Mouse (Mus musculus) forebrain, embryonic 16.5 days (tissue): Measurements from ENCODE around the gene Gsdma. TPM values are rescaled to one million over a fixed set of nuclear protein-coding genes. Genes with fewer than 3 reads are reported as not detected.
"Not testable (repeated sequence)": the region's sequence is repeated elsewhere in the genome, so short reads cannot be mapped to it uniquely, and the experiment has no call there.

Source experiments
- ATAC-seq: fragments of 200-750 bp; cut with Nextera tagmentation; 2 replicates; pipeline ENCODE4 v1.8.0; 2017; ENCODE audit warnings: mild to moderate bottlenecking, moderate library complexity
- H3K27ac ChIP-seq: fragments of 300-500 bp; sonication (generic); 2 replicates; pipeline ENCODE4 v1.5.1; 2014; ENCODE audit warnings: low read length, control low read depth
- H3K27me3 ChIP-seq: fragments of 300-500 bp; sonication (generic); replicated peaks from 2 replicates; pipeline ENCODE4 v1.6.1; 2014; ENCODE audit warnings: low read length; ENCODE audit not compliant: control insufficient read depth, insufficient read depth
- H3K36me3 ChIP-seq: fragments of 300-500 bp; sonication (generic); 2 replicates; pipeline ENCODE4 v1.6.1; 2014; ENCODE audit not compliant: control insufficient read depth, insufficient read depth
- H3K4me1 ChIP-seq: fragments of 300-500 bp; sonication (generic); replicated peaks from 2 replicates; pipeline ENCODE4 v1.6.1; 2014; ENCODE audit warnings: low read length; ENCODE audit not compliant: control insufficient read depth, insufficient read depth
- H3K4me2 ChIP-seq: fragments of 300-500 bp; sonication (generic); 2 replicates; pipeline ENCODE4 v1.6.1; 2014; ENCODE audit warnings: mild to moderate bottlenecking, low read length, control low read depth
- H3K4me3 ChIP-seq: fragments of 300-500 bp; sonication (generic); replicated peaks from 2 replicates; pipeline ENCODE4 v1.5.1; 2014; ENCODE audit warnings: mild to moderate bottlenecking, low read length, control low read depth
- H3K9ac ChIP-seq: fragments of 300-500 bp; sonication (generic); replicated peaks from 2 replicates; pipeline ENCODE4 v1.6.1; 2014; ENCODE audit warnings: low read depth, low read length, control low read depth
- H3K9me3 ChIP-seq: fragments of 300-500 bp; sonication (generic); 2 replicates; pipeline ENCODE4 v1.6.1; 2016; ENCODE audit warnings: low read length; ENCODE audit not compliant: control insufficient read depth
- WGBS: fragments of 180-500 bp; shearing (Covaris S2); extraction: QIAGEN DNeasy Blood & Tissue Kit; methylation state at CpG from one replicate; pipeline ENCODE4 v1.1.7; 2014; 5-methylcytosine and 5-hydroxymethylcytosine counted together
- polyA plus RNA-seq: library from polyadenylated mRNA; unstranded; fragments of >200 nt; fragmentation: Nextera tagmentation; extraction: Ambion mirVana; gene quantifications from 2 replicates; pipeline ENCODE4 v1.2.1, GENCODE M21; 2015

Gsdma gene
- not detected in 2 replicates for polyA plus RNA-seq

- Histone ChIP-seq H3K9me3 (no peaks in the 10 kb centered on the region), H3K9ac (no peak within 1 kb of the TSS), H3K4me3 (no peak within 1 kb of the TSS), H3K36me3 (no peaks in the 10 kb centered on the region), H3K4me2 (no peak within 1 kb of the TSS), H3K27me3 (peaks cover 6% of the 10 kb centered on the region; the same call in 1 of the 2 replicates), H3K27ac (no peak within 1 kb of the TSS), H3K4me1 (0 out of 2 replicates have a peak, but pooled peaks cover 2% of the 10 kb centered on the region)
- 29% methylated on average over 4 of the region's 4 CpGs for WGBS
- no peak for ATAC-seq
Measured at GRCm38 (mm10) chr11:98664091-98664490, at the start of gene Gsdma. Gsdma (plus strand) TSS chr11:98664351.

- Histone ChIP-seq H3K36me3 (no peaks in the 10 kb centered on the region), H3K27ac (no peak overlapping the region)
- WGBS: 94% methylated on average over 13 of the region's 13 CpGs
Measured at GRCm38 (mm10) chr11:98620791-98621190, 43.4 kb upstream of the Gsdma start.

GRCm38 (mm10) chr11:98623981-98624380, 40.2 kb upstream of the Gsdma start:
- not testable (repeated sequence) for H3K9me3 ChIP-seq, H3K27ac ChIP-seq, H3K4me3 ChIP-seq, H3K4me2 ChIP-seq, ATAC-seq, H3K36me3 ChIP-seq, H3K27me3 ChIP-seq, H3K4me1 ChIP-seq, H3K9ac ChIP-seq
- WGBS: 85% methylated on average over 6 of the region's 6 CpGs

More at GRCm38 (mm10) chr11:98620791-98621190, 43.4 kb upstream of the Gsdma start:
- ATAC-seq: no peak
- Histone ChIP-seq H3K4me3 (no peak overlapping the region), H3K9me3 (no peaks in the 10 kb centered on the region), H3K4me2 (no peak overlapping the region), H3K9ac (no peak overlapping the region), H3K27me3 (no peaks in the 10 kb centered on the region), H3K4me1 (no peaks in the 10 kb centered on the region)

GRCm38 (mm10) chr11:98624381-98624780, 39.8 kb upstream of the Gsdma start:
- H3K27me3 ChIP-seq, H3K4me2 ChIP-seq, H3K27ac ChIP-seq, H3K4me1 ChIP-seq, H3K9ac ChIP-seq, ATAC-seq, H3K36me3 ChIP-seq, H3K4me3 ChIP-seq, H3K9me3 ChIP-seq: not testable (repeated sequence)
- 95% methylated on average over 2 of the region's 2 CpGs for WGBS

- no peak within 1 kb of the TSS for H3K4me3 ChIP-seq
- WGBS: 86% methylated on average over 10 of the region's 10 CpGs
- no peak within 1 kb of the TSS for H3K9ac ChIP-seq
- no peaks in the 10 kb centered on the region for H3K36me3 ChIP-seq
- no peaks in the 10 kb centered on the region for H3K27me3 ChIP-seq
- H3K4me2 ChIP-seq: no peak within 1 kb of the TSS
- no peaks in the 10 kb centered on the region for H3K9me3 ChIP-seq
- H3K27ac ChIP-seq: no peak within 1 kb of the TSS
- no peak for ATAC-seq
- no peaks in the 10 kb centered on the region for H3K4me1 ChIP-seq
Measured at GRCm38 (mm10) chr11:98625611-98626410, 38.3 kb upstream of the Gsdma start, which contains the start of the genes Gm12355 and Gsdma3. Gm12355 (minus strand) TSS chr11:98625661. Gsdma3 (plus strand) TSS chr11:98626360.

GRCm38 (mm10) chr11:98628706-98629105, 35.4 kb upstream of the Gsdma start:
- no peak for ATAC-seq
- WGBS: 91% methylated on average over 3 of the region's 3 CpGs
- H3K27ac ChIP-seq: no peak overlapping the region
- no peak overlapping the region for H3K9ac ChIP-seq
- no peak overlapping the region for H3K4me2 ChIP-seq
- H3K27me3 ChIP-seq: no peaks in the 10 kb centered on the region
- H3K4me1 ChIP-seq: no peaks in the 10 kb centered on the region
- no peak overlapping the region for H3K4me3 ChIP-seq
- no peaks in the 10 kb centered on the region for H3K9me3 ChIP-seq
- H3K36me3 ChIP-seq: no peaks in the 10 kb centered on the region

GRCm38 (mm10) chr11:98630646-98631045, 33.5 kb upstream of the Gsdma start:
- H3K4me3 ChIP-seq: no peak overlapping the region
- WGBS: 88% methylated on average over 5 of the region's 5 CpGs
- no peak for ATAC-seq
- no peak overlapping the region for H3K9ac ChIP-seq
- H3K27me3 ChIP-seq: no peaks in the 10 kb centered on the region
- H3K27ac ChIP-seq: no peak overlapping the region
- H3K4me2 ChIP-seq: no peak overlapping the region
- no peaks in the 10 kb centered on the region for H3K36me3 ChIP-seq
- no peaks in the 10 kb centered on the region for H3K9me3 ChIP-seq
- H3K4me1 ChIP-seq: no peaks in the 10 kb centered on the region

- not testable (repeated sequence) for H3K27me3 ChIP-seq, H3K36me3 ChIP-seq, ATAC-seq, H3K27ac ChIP-seq, H3K4me2 ChIP-seq, H3K4me1 ChIP-seq, H3K4me3 ChIP-seq, H3K9ac ChIP-seq, H3K9me3 ChIP-seq
- 33% methylated on average over 10 of the region's 10 CpGs for WGBS
Measured at GRCm38 (mm10) chr11:98635312-98635970, 28.7 kb upstream of the Gsdma start.

- Histone ChIP-seq H3K9me3 (no peaks in the 10 kb centered on the region), H3K4me3 (no peak overlapping the region), H3K9ac (no peak overlapping the region), H3K4me1 (no peaks in the 10 kb centered on the region), H3K36me3 (no peaks in the 10 kb centered on the region), H3K27ac (no peak overlapping the region), H3K4me2 (no peak overlapping the region), H3K27me3 (no peaks in the 10 kb centered on the region)
- WGBS: 77% methylated on average over 1 of the region's 1 CpGs
- no peak for ATAC-seq
Measured at GRCm38 (mm10) chr11:98637501-98637900, 26.6 kb upstream of the Gsdma start.
